Mouse (Mus musculus) small intestine, adult 2 months (tissue): ENCODE measurements around the gene Cd52. TPM values are rescaled to one million over a fixed set of nuclear protein-coding genes. Genes with fewer than 3 reads are reported as not detected.
A peak's percentile ranks its signal among the peaks of the same experiment; 100 is the strongest.

ENCODE experiments used
- H3K27ac ChIP-seq: fragments of 200-500 bp; 2 replicates; pipeline ENCODE4 v1.5.1; 2012; ENCODE audit warnings: low read depth, low read length, control low read depth, inconsistent platforms; ENCODE audit not compliant: insufficient read depth
- H3K27me3 ChIP-seq: fragments of 200-500 bp; 2 replicates; pipeline ENCODE4 v1.6.1; 2012; ENCODE audit warnings: mild to moderate bottlenecking, moderate library complexity, low read length, inconsistent platforms; ENCODE audit not compliant: control insufficient read depth, insufficient read depth
- H3K36me3 ChIP-seq: fragments of 200-500 bp; 2 replicates; pipeline ENCODE4 v1.6.1; 2012; ENCODE audit warnings: mild to moderate bottlenecking, low read length, control low read depth, inconsistent platforms; ENCODE audit not compliant: control insufficient read depth, insufficient read depth
- H3K4me1 ChIP-seq: fragments of 200-500 bp; 2 replicates; pipeline ENCODE4 v1.6.1; 2012; ENCODE audit warnings: low read length, inconsistent platforms, mixed read lengths; ENCODE audit not compliant: control insufficient read depth, insufficient read depth, insufficient read length
- H3K4me3 ChIP-seq: fragments of 200-500 bp; 2 replicates; pipeline ENCODE4 v1.5.1; 2012; ENCODE audit warnings: low read depth, mild to moderate bottlenecking, control low read depth, inconsistent platforms, low read length, moderate library complexity
- CTCF ChIP-seq: fragments of 200-500 bp; IDR thresholded peaks from 2 replicates; pipeline ENCODE4 v1.5.1; 2012; ENCODE audit warnings: low read depth, mild to moderate bottlenecking, control low read depth, inconsistent platforms, low read length, moderate library complexity, mixed read lengths; ENCODE audit not compliant: insufficient replicate concordance, insufficient read length; ENCODE audit errors: extremely low read depth
- POLR2A ChIP-seq: fragments of 200-500 bp; IDR thresholded peaks from 2 replicates; pipeline ENCODE4 v1.6.1; 2012; ENCODE audit warnings: low read depth, mild to moderate bottlenecking, control low read depth, inconsistent platforms, low read length, moderate library complexity
- WGBS: fragments of 180-500 bp; shearing (Covaris S2); methylation state at CpG from one replicate; pipeline ENCODE4 v1.1.7; 2018; 5-methylcytosine and 5-hydroxymethylcytosine counted together
- polyA plus RNA-seq: library from polyadenylated mRNA; depleted of rRNA; stranded (reverse); fragments of >200 nt; gene quantifications from 2 replicates; pipeline ENCODE4 v1.2.3, GENCODE M21; 2012

Gene Cd52
- polyA plus RNA-seq, 1 experiment: 35.1 TPM

DNA sequence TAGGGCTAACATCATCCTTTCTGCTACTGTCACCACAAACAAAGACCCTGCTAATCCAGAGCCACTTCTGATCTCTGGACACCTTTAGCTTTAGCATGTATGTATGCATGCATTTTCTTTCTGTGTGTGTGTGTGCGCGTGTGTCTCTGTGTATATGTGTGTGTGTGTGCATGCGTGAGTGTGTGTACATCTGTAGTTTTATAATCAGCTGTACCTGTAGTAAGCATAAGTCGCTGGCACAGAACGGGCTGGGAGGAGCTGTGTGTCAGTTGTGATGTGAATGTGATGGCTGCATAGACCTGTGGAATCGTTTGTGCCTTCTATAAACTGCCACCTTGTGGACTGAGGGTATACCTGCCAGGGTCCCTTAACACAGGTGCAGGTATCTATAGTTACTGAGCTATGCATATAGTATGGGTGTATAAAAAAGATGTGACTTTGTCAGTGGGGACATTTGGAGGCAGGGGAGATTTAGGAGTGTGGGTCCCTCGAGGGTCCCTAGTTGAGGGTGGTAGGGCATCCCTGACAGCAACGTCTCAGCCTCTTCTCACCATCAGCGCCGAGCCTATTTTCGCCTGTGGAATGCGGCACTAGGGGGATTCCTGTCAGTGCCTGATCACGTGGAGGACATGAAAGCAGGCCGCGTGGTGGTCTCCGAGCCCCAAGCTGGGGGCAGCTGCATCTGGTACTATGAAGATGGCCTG, 4.2 kb downstream of the Cd52 start:
- Histone ChIP-seq H3K4me1 (peaks cover 2% of the 10 kb centered on the region; the same call in 1 of the 2 replicates), H3K27me3 (no peaks in the 10 kb centered on the region), H3K27ac (no peak overlapping the region), H3K4me3 (no peak overlapping the region), H3K36me3 (peaks cover 19% of the 10 kb centered on the region)
- 87% methylated on average over 16 of the region's 16 CpGs for WGBS
- TF ChIP-seq POLR2A (no peak), CTCF (no peak)

GRCm38 (mm10) chr4:134089029-134089428, 5.9 kb downstream of the Cd52 start:
- TF ChIP-seq CTCF (no peak), POLR2A (no peak)
- Histone ChIP-seq H3K27me3 (no peaks in the 10 kb centered on the region), H3K36me3 (peaks cover 23% of the 10 kb centered on the region), H3K27ac (no peak overlapping the region), H3K4me3 (no peak overlapping the region), H3K4me1 (peaks cover 2% of the 10 kb centered on the region; the same call in 1 of the 2 replicates)
- 51% methylated on average over 9 of the region's 9 CpGs for WGBS

DNA sequence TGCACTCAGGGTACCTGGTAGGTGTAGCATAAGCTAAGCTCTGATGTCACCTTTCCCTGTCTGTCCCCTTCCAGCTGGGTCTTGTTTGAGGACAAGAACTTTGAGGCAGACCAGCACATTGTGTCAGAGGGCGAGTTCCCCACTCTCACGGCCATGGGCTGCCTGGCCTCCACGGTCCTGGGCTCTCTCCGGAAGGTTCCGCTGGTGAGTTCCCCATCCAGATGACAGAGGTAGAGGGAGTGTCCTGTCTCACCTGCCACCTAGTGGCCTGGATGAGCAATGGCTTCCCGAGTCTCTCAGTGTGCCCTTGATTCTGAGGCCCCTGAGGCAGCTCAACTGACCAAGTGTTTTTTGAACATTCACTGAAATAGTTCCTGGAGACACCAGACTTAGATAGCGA, 7.5 kb downstream of the Cd52 start:
- WGBS: 19% methylated on average over 7 of the region's 7 CpGs
- peaks cover 4% of the 10 kb centered on the region for H3K4me1 ChIP-seq
- no peak overlapping the region for H3K27ac ChIP-seq
- no peaks in the 10 kb centered on the region for H3K27me3 ChIP-seq
- H3K36me3 ChIP-seq: peaks cover 20% of the 10 kb centered on the region
- H3K4me3 ChIP-seq: no peak overlapping the region
- TF ChIP-seq POLR2A: no peak
- peak; percentile 83; the same call in 1 of the 2 replicates for TF ChIP-seq CTCF

GRCm38 (mm10) chr4:134084999-134085398, 9.9 kb downstream of the Cd52 start:
- Histone ChIP-seq H3K27me3 (no peaks in the 10 kb centered on the region), H3K4me1 (peaks cover 7% of the 10 kb centered on the region)
- WGBS: 94% methylated on average over 4 of the region's 4 CpGs

GRCm38 (mm10) chr4:134082460-134082859, 12.4 kb downstream of the Cd52 start:
- Histone ChIP-seq H3K27ac (no peak overlapping the region), H3K27me3 (no peaks in the 10 kb centered on the region), H3K36me3 (peaks cover 29% of the 10 kb centered on the region), H3K4me1 (peaks cover 5% of the 10 kb centered on the region; the same call in 1 of the 2 replicates), H3K4me3 (peak overlapping the region; percentile 32)
- 8% methylated on average over 7 of the region's 7 CpGs for WGBS
- no peak for TF ChIP-seq CTCF
- no peak for TF ChIP-seq POLR2A

More at GRCm38 (mm10) chr4:134084999-134085398, 9.9 kb downstream of the Cd52 start:
- TF ChIP-seq POLR2A (no peak), CTCF (peak; percentile 23; the same call in 1 of the 2 replicates)
- no peak overlapping the region for H3K4me3 ChIP-seq
- H3K36me3 ChIP-seq: peaks cover 26% of the 10 kb centered on the region
- no peak overlapping the region for H3K27ac ChIP-seq

DNA sequence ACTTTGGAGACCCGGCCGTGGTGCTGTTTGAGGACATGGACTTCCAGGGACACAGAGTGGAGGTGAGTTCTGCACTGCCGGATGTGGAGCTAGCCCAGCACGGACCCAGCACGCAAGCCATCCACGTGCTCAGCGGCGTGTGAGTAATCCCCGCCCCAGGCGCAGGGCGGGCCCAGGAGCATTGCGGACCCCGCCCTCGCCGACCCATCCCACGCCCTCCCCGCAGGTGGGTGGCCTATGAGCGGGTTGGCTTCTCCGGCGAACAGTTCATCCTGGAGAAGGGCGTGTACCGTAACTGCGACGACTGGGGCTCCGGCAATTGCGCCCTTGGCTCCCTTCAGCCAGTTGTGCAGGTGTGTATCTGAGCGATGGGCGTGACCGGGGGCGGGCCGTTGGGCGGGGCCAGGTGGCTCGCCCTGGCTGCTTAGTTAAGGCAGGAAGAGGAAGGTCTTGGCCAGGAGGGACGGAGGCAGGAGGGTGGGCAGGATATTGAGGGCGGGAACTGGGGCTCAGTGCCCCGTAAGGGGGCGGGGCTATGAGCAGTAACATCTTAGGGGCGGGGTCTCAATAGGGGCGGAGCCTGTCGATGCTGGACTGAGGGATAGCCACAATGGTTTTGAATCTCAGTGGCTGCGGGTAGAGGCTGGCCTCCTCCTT, 13.0 kb downstream of the Cd52 start:
- Histone ChIP-seq H3K36me3 (peaks cover 31% of the 10 kb centered on the region), H3K27me3 (no peaks in the 10 kb centered on the region), H3K4me3 (peak overlapping the region; percentile 32), H3K27ac (no peak overlapping the region), H3K4me1 (peaks cover 5% of the 10 kb centered on the region; the same call in 1 of the 2 replicates)
- TF ChIP-seq POLR2A: peak; percentile 27; the same call in 1 of the 2 replicates
- TF ChIP-seq CTCF: no peak
- under 1% methylated on average over 41 of the region's 41 CpGs for whole genome bisulfite sequencing

DNA sequence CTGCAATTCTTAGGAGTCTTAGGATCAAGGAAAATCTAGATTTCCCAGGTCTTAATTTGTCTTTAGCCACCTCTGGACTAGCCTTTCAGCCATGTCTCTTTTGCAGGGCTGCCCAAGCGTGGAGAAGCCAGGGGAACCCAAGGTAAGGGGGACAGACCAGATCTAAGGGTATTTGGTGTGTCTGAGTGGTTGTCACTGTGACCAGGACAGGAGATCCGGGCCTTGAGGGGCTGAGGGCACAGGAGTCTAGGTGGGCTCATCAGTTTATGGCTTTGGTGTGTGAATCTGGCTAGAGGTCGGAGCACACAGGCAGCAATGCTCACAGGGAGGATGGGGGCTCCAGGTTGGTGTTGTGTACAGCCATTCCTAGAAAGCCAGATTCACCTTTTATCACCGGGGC, 14.2 kb downstream of the Cd52 start:
- no peak for TF ChIP-seq POLR2A
- TF ChIP-seq CTCF: no peak
- Histone ChIP-seq H3K36me3 (peaks cover 34% of the 10 kb centered on the region), H3K4me3 (no peak overlapping the region), H3K27ac (no peak overlapping the region), H3K4me1 (peaks cover 5% of the 10 kb centered on the region; the same call in 1 of the 2 replicates), H3K27me3 (no peaks in the 10 kb centered on the region)
- WGBS: 88% methylated on average over 4 of the region's 4 CpGs
